Mouse (Mus musculus): ENCODE data around the gene Gtf2f2. TPM values are rescaled to one million over a fixed set of nuclear protein-coding genes. Genes with fewer than 3 reads are reported as not detected.

The Gtf2f2 gene
- polyA plus RNA-seq, 1 experiment from 2014 or later, result 36.0 TPM

DNA sequence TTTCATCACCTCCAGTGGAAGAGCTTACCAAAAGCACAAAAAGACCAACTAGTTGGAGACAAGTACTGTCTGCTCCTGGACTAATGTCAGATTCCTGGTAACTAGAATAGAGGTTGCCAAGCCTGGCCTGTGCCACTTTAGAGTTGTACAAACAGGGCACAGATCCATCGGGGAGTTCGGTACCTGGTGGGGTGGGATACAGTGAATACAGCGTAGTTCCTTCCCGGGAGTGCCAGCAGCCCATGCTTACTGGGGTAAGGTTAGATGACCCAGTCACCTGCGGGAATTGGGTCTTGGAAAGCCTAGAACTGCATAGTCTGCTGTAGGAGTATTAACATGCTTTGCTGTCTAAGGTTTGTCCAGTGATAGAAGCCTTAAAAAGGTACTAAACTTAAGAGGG is 162.2 kb downstream of the Gtf2f2 start:
- ATAC-seq (ENCODE audit: insufficient number of reproducible peaks, insufficient read depth, low FRiP score, low read depth), result no peak
- WGBS, result 97% methylated on average over 5 of the region's 5 CpGs
- Histone ChIP-seq H3K36me3 (ENCODE audit: control insufficient read depth, insufficient read depth, low read length) (peaks cover 43% of the 10 kb centered on the region), H3K9me3 (ENCODE audit: control insufficient read depth, low read depth, low read length) (no peaks in the 10 kb centered on the region), H3K4me2 (replicated peaks; ENCODE audit: low read depth, low read length) (no peak overlapping the region), H3K4me1 (ENCODE audit: control insufficient read depth, insufficient read depth, low read length) (peaks cover 5% of the 10 kb centered on the region), H3K27ac (ENCODE audit: low read length) (no peak overlapping the region), H3K9ac (replicated peaks; ENCODE audit: low read depth, low read length) (no peak overlapping the region), H3K27me3 (ENCODE audit: control insufficient read depth, insufficient read depth, low read length) (no peaks in the 10 kb centered on the region), H3K4me3 (ENCODE audit: low read depth, low read length) (no peak overlapping the region)

DNA sequence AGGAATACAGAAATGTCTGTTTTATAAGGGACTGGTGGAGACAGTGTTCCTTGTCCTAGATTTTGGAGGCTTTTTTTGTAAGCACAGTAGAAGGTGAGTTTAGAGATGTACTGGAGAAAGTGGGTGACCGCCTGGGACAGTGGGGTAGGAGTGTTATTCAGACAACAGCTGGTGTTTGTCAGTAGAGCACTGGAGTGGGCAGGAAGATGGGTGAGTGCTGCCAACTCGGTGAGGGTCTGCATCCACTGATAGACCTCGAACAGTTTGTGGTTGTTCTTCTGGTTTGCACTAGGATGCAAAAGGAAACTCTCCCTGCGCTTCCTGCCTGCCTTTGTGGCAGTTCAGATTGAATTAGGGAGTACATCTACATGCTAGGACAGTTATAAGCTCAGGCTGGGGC is 163.0 kb downstream of the Gtf2f2 start:
- H3K4me1 ChIP-seq (ENCODE audit: control insufficient read depth, insufficient read depth, low read length), result peaks cover 5% of the 10 kb centered on the region
- no peak overlapping the region for H3K27ac ChIP-seq (ENCODE audit: low read length)
- no peak overlapping the region for H3K9ac ChIP-seq (replicated peaks; ENCODE audit: low read depth, low read length)
- peaks cover 43% of the 10 kb centered on the region for H3K36me3 ChIP-seq (ENCODE audit: control insufficient read depth, insufficient read depth, low read length)
- WGBS, result 78% methylated on average over 4 of the region's 4 CpGs
- H3K4me2 ChIP-seq (replicated peaks; ENCODE audit: low read depth, low read length), result no peak overlapping the region
- H3K9me3 ChIP-seq (ENCODE audit: control insufficient read depth, low read depth, low read length), result no peaks in the 10 kb centered on the region
- no peak overlapping the region for H3K4me3 ChIP-seq (ENCODE audit: low read depth, low read length)
- no peaks in the 10 kb centered on the region for H3K27me3 ChIP-seq (ENCODE audit: control insufficient read depth, insufficient read depth, low read length)
- ATAC-seq (ENCODE audit: insufficient number of reproducible peaks, insufficient read depth, low FRiP score, low read depth), result no peak

Other genes with a start within 250 kb of the Gtf2f2 start
- 4.5 and 5.3 TPM in 2 replicates for gene Slc25a30, start 223.8 kb downstream of the Gtf2f2 start, polyA plus RNA-seq (2014; fragmentation: Nextera tagmentation; extraction: Ambion mirVana)
- 1,351 and 1,352 TPM in 2 replicates for gene Tpt1, start 165.8 kb downstream of the Gtf2f2 start, polyA plus RNA-seq (2014; fragmentation: Nextera tagmentation; extraction: Ambion mirVana)
- 1.2 TPM in 2 replicates for gene Kctd4, start 55.9 kb downstream of the Gtf2f2 start, polyA plus RNA-seq (2014; fragmentation: Nextera tagmentation; extraction: Ambion mirVana)
- 12.4 and 14.4 TPM in 2 replicates for gene Gpalpp1, start 99.9 kb upstream of the Gtf2f2 start, polyA plus RNA-seq (2014; fragmentation: Nextera tagmentation; extraction: Ambion mirVana)
- 13.6 and 14.1 TPM in 2 replicates for gene Nufip1, start 100.0 kb upstream of the Gtf2f2 start, polyA plus RNA-seq (2014; fragmentation: Nextera tagmentation; extraction: Ambion mirVana)